Mouse (Mus musculus): ENCODE measurements around the gene Lamb2. TPM values are rescaled to one million over a fixed set of nuclear protein-coding genes. Genes with fewer than 3 reads are reported as not detected.

Lamb2 gene
- polyA plus RNA-seq, 1 experiment from 2014 or later, result 8.9 TPM

GRCm38 (mm10) chr9:108480813-108481519, 1.4 kb downstream of the Lamb2 start:
- Histone ChIP-seq H3K4me3 (ENCODE audit: low read depth, low read length) (no peak overlapping the region), H3K9ac (ENCODE audit: low read depth, low read length) (0 out of 2 replicates have a peak overlapping the region, but pooled peaks have one; percentile 26), H3K4me1 (replicated peaks; ENCODE audit: control insufficient read depth, insufficient read depth, low read length) (0 out of 2 replicates have a peak, but pooled peaks cover 7% of the 10 kb centered on the region), H3K9me3 (ENCODE audit: control insufficient read depth) (no peaks in the 10 kb centered on the region), H3K27me3 (replicated peaks; ENCODE audit: control insufficient read depth, insufficient read depth, low read length) (no peaks in the 10 kb centered on the region), H3K36me3 (ENCODE audit: control insufficient read depth, insufficient read depth) (peaks cover 41% of the 10 kb centered on the region), H3K4me2 (replicated peaks; ENCODE audit: low read depth) (no peak overlapping the region), H3K27ac (ENCODE audit: low read depth, low read length) (no peak overlapping the region)
- ATAC-seq, result no peak
- 91% methylated on average over 28 of the region's 28 CpGs for WGBS
- TF ChIP-seq CTCF (IDR thresholded peaks at IDR 0.05; ENCODE audit: low read depth), result no peak

GRCm38 (mm10) chr9:108481520-108482210, 2.1 kb downstream of the Lamb2 start:
- H3K9me3 ChIP-seq (ENCODE audit: control insufficient read depth), result no peaks in the 10 kb centered on the region
- no peak for ATAC-seq
- 88% methylated on average over 19 of the region's 19 CpGs for WGBS
- peaks cover 46% of the 10 kb centered on the region for H3K36me3 ChIP-seq (ENCODE audit: control insufficient read depth, insufficient read depth)
- no peak for TF ChIP-seq CTCF (IDR thresholded peaks at IDR 0.05; ENCODE audit: low read depth)
- 0 out of 2 replicates have a peak overlapping the region, but pooled peaks have one; percentile 26 for H3K9ac ChIP-seq (ENCODE audit: low read depth, low read length)
- H3K4me1 ChIP-seq (replicated peaks; ENCODE audit: control insufficient read depth, insufficient read depth, low read length), result 0 out of 2 replicates have a peak, but pooled peaks cover 7% of the 10 kb centered on the region
- no peak overlapping the region for H3K4me2 ChIP-seq (replicated peaks; ENCODE audit: low read depth)
- H3K27ac ChIP-seq (ENCODE audit: low read depth, low read length), result no peak overlapping the region
- no peak overlapping the region for H3K4me3 ChIP-seq (ENCODE audit: low read depth, low read length)
- no peaks in the 10 kb centered on the region for H3K27me3 ChIP-seq (replicated peaks; ENCODE audit: control insufficient read depth, insufficient read depth, low read length)

GRCm38 (mm10) chr9:108483051-108483790, 3.7 kb downstream of the Lamb2 start:
- Histone ChIP-seq H3K4me2 (replicated peaks; ENCODE audit: low read depth) (no peak overlapping the region), H3K4me1 (replicated peaks; ENCODE audit: control insufficient read depth, insufficient read depth, low read length) (0 out of 2 replicates have a peak, but pooled peaks cover 7% of the 10 kb centered on the region), H3K36me3 (ENCODE audit: control insufficient read depth, insufficient read depth) (peaks cover 54% of the 10 kb centered on the region), H3K27ac (ENCODE audit: low read depth, low read length) (no peak overlapping the region), H3K4me3 (ENCODE audit: low read depth, low read length) (no peak overlapping the region), H3K9me3 (ENCODE audit: control insufficient read depth) (no peaks in the 10 kb centered on the region), H3K27me3 (replicated peaks; ENCODE audit: control insufficient read depth, insufficient read depth, low read length) (no peaks in the 10 kb centered on the region), H3K9ac (ENCODE audit: low read depth, low read length) (no peak overlapping the region)
- no peak for TF ChIP-seq CTCF (IDR thresholded peaks at IDR 0.05; ENCODE audit: low read depth)
- 93% methylated on average over 18 of the region's 18 CpGs for WGBS
- no peak for ATAC-seq

GRCm38 (mm10) chr9:108484021-108484420, 4.5 kb downstream of the Lamb2 start:
- Histone ChIP-seq H3K4me1 (replicated peaks; ENCODE audit: control insufficient read depth, insufficient read depth, low read length) (0 out of 2 replicates have a peak, but pooled peaks cover 7% of the 10 kb centered on the region), H3K36me3 (ENCODE audit: control insufficient read depth, insufficient read depth) (peaks cover 62% of the 10 kb centered on the region), H3K9ac (ENCODE audit: low read depth, low read length) (no peak overlapping the region), H3K27me3 (replicated peaks; ENCODE audit: control insufficient read depth, insufficient read depth, low read length) (no peaks in the 10 kb centered on the region), H3K4me3 (ENCODE audit: low read depth, low read length) (no peak overlapping the region), H3K9me3 (ENCODE audit: control insufficient read depth) (no peaks in the 10 kb centered on the region), H3K4me2 (replicated peaks; ENCODE audit: low read depth) (no peak overlapping the region), H3K27ac (ENCODE audit: low read depth, low read length) (no peak overlapping the region)
- TF ChIP-seq CTCF (IDR thresholded peaks at IDR 0.05; ENCODE audit: low read depth), result no peak
- 94% methylated on average over 15 of the region's 15 CpGs for WGBS
- no peak for ATAC-seq

- Histone ChIP-seq H3K9ac (ENCODE audit: low read depth, low read length) (no peak overlapping the region), H3K27me3 (replicated peaks; ENCODE audit: control insufficient read depth, insufficient read depth, low read length) (no peaks in the 10 kb centered on the region), H3K27ac (ENCODE audit: low read depth, low read length) (no peak overlapping the region), H3K9me3 (ENCODE audit: control insufficient read depth) (no peaks in the 10 kb centered on the region), H3K4me3 (ENCODE audit: low read depth, low read length) (no peak overlapping the region), H3K36me3 (ENCODE audit: control insufficient read depth, insufficient read depth) (peaks cover 68% of the 10 kb centered on the region), H3K4me1 (replicated peaks; ENCODE audit: control insufficient read depth, insufficient read depth, low read length) (0 out of 2 replicates have a peak, but pooled peaks cover under 1% of the 10 kb centered on the region), H3K4me2 (replicated peaks; ENCODE audit: low read depth) (no peak overlapping the region)
- TF ChIP-seq CTCF (IDR thresholded peaks at IDR 0.05; ENCODE audit: low read depth), result no peak
- no peak for ATAC-seq
- WGBS, result 92% methylated on average over 19 of the region's 19 CpGs
These were observed 5.9 kb downstream of the Lamb2 start for GRCm38 (mm10) chr9:108485301-108485875.

All from intestine, postnatal 0 days (tissue).